Mouse (Mus musculus) bone marrow, adult 2 months (tissue): Measurements from ENCODE around the gene Ccr10.

Experiments
- CTCF ChIP-seq: fragments of 200-500 bp; IDR thresholded peaks from 2 replicates; pipeline ENCODE4 v1.5.1; 2011; ENCODE audit warnings: low read length, control low read depth; ENCODE audit not compliant: control insufficient read depth, insufficient read depth
- POLR2A ChIP-seq: fragments of 200-500 bp; IDR thresholded peaks from 2 replicates; pipeline ENCODE4 v1.6.1; 2011; ENCODE audit warnings: low read depth, mild to moderate bottlenecking, control low read depth, low read length, borderline replicate concordance; ENCODE audit not compliant: control insufficient read depth

GRCm38 (mm10) chr11:101178061-101179058 lies 3.1 kb upstream of the Ccr10 start:
- TF ChIP-seq CTCF = no peak
- TF ChIP-seq POLR2A = no peak
